Mouse (Mus musculus) left cerebral cortex, postnatal 25 days (tissue): ENCODE data around the gene Stip1. TPM values are rescaled to one million over a fixed set of nuclear protein-coding genes. Genes with fewer than 3 reads are reported as not detected.

Experiments used
- DNase-seq, 2 experiments: peaks; one replicate each; pipeline ENCODE4 v3.0.0; 2022; ENCODE audit warnings: low spot score in 2 of 2, mixed read lengths in 1 of 2
- intact Hi-C: fragments of 180-260 bp; cut with DNase I; formaldehyde crosslinking; loops from one replicate; pipeline ENCODE4 v1.15.1; 2025
- total RNA-seq, 2 experiments: library from RNA; stranded (reverse); gene quantifications; 2 replicates each; pipeline ENCODE4 v1.2.3; 2021

Gene Stip1
- total RNA-seq, 2 experiments from 2014 or later = 191 to 206 TPM

GRCm38 (mm10) chr19:6974211-6975205, 65.3 kb downstream of the Stip1 start, which contains the start of gene Ppp1r14b:
Gene Ppp1r14b, plus strand, starts transcription at chr19:6974968.
- DNase-seq = peak; percentile 76 to 81
- intact Hi-C loops = loop anchor here (1.0 to 5.0 kb wide), 2 partner anchors 23 to 32 kb away; partner anchors contain the start of genes Bad and Gpr137

- DNase-seq = no peak
- intact Hi-C loops = loop anchor here (1.0 kb wide), 1 partner anchor 22 kb away; no protein-coding TSS in a partner anchor
These were observed 66.1 kb downstream of the Stip1 start for GRCm38 (mm10) chr19:6973581-6974190.

GRCm38 (mm10) chr19:6972247-6972917, 67.4 kb downstream of the Stip1 start:
- intact Hi-C loops = no loop called here
- no peak for DNase-seq

- DNase-seq = no peak
- intact Hi-C loops = no loop called here
These were observed 68.1 kb downstream of the Stip1 start for GRCm38 (mm10) chr19:6971644-6972043.

Other genes starting within 250 kb of the Stip1 start
- 10 to 100 TPM; 30.8 to 36.4 TPM for gene Rps6ka4, start 199.3 kb downstream of the Stip1 start, total RNA-seq
- gene Ccdc88b, start 181.8 kb downstream of the Stip1 start, total RNA-seq = 1 to 10 TPM; 2.0 to 2.2 TPM
- 10 to 100 TPM; 35.0 to 43.2 TPM for gene Trmt112, start 130.3 kb downstream of the Stip1 start, total RNA-seq
- 100 to 1,000 TPM; 337 to 358 TPM for gene Prdx5, start 129.9 kb downstream of the Stip1 start, total RNA-seq
- 10 to 100 TPM; 60.6 to 65.2 TPM for gene Esrra, start 118.2 kb downstream of the Stip1 start, total RNA-seq
- gene Catsperz, start 114.6 kb downstream of the Stip1 start, total RNA-seq = 10 to 100 TPM; 27.9 to 31.2 TPM
- gene Kcnk4, start 105.5 kb downstream of the Stip1 start, total RNA-seq = 10 to 100 TPM; 33.2 to 40.7 TPM
- 10 to 100 TPM; 37.7 to 38.3 TPM for gene Bad, start 98.1 kb downstream of the Stip1 start, total RNA-seq
- 100 to 1,000 TPM in 1 of 2 experiments, 10 to 100 TPM in 1; 99.9 to 100 TPM for gene Gpr137, start 97.5 kb downstream of the Stip1 start, total RNA-seq
- 10 to 100 TPM; 49.8 to 57.2 TPM for gene Ppp1r14b, start 65.0 kb downstream of the Stip1 start, total RNA-seq
- gene Plcb3, start 63.5 kb downstream of the Stip1 start, total RNA-seq = 10 to 100 TPM; 11.9 to 13.3 TPM
- 100 to 1,000 TPM in 1 of 2 experiments, 10 to 100 TPM in 1; 98.0 to 104 TPM for gene Fkbp2, start 59.5 kb downstream of the Stip1 start, total RNA-seq
- 10 to 100 TPM; 79.9 to 80.2 TPM for gene Vegfb, start 52.3 kb downstream of the Stip1 start, total RNA-seq
- gene Dnajc4, start 47.4 kb downstream of the Stip1 start, total RNA-seq = 10 to 100 TPM; 20.1 to 21.0 TPM
- 10 to 100 TPM; 12.5 to 14.3 TPM for gene Nudt22, start 43.9 kb downstream of the Stip1 start, total RNA-seq
- gene Trpt1, start 43.8 kb downstream of the Stip1 start, total RNA-seq = 10 to 100 TPM; 18.0 to 22.9 TPM
- gene Fermt3, start 20.5 kb downstream of the Stip1 start, total RNA-seq = 1 to 10 TPM; 4.1 to 4.2 TPM
- 10 to 100 TPM; 12.2 to 13.2 TPM for gene Macrod1, start 16.8 kb upstream of the Stip1 start, total RNA-seq
- gene Flrt1, start 65.8 kb upstream of the Stip1 start, total RNA-seq = 10 to 100 TPM; 35.3 to 38.0 TPM
- gene Otub1, start 166.3 kb upstream of the Stip1 start, total RNA-seq = 100 to 1,000 TPM; 258 to 270 TPM
- gene Cox8a, start 177.6 kb upstream of the Stip1 start, total RNA-seq = 1,000 to 10,000 TPM; 1,203 to 1,264 TPM
- gene Naa40, start 201.2 kb upstream of the Stip1 start, total RNA-seq = 10 to 100 TPM; 31.3 to 36.6 TPM
- gene Rcor2, start 227.4 kb upstream of the Stip1 start, total RNA-seq = 10 to 100 TPM; 13.8 to 15.3 TPM